Mouse (Mus musculus) stomach, postnatal 0 days (tissue): ENCODE results near the gene Kif1b.

Source experiments
- CTCF ChIP-seq: IDR thresholded peaks from 2 replicates; pipeline ENCODE4 v1.5.1; 2016; ENCODE audit warnings: antibody characterized with exemption, low read depth, mild to moderate bottlenecking, moderate library complexity
- EP300 ChIP-seq: optimal IDR thresholded peaks from 2 replicates; pipeline ENCODE3; 2016; ENCODE audit warnings: antibody characterized with exemption

DNA sequence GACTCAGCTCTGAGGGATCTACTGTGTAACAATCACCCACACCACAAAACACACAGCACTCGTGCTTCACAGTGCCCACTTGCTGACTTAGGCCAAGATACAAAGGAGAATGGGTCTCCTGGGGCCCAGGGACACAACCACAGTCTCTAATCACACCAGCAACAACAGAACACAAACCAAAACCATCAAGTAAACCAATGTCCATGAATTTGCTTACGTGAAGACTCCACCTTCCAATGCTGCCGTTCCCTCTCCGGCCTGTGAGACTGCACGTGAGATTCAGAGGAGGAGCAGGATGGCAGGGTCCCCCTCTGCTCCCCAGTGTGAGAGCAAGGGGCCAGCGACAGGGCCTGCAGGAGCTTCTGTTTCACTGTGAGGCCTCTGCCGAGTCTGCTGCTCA, 25.2 kb upstream of the Kif1b start:
- TF ChIP-seq CTCF: no peak
- TF ChIP-seq EP300: no peak
